Mouse (Mus musculus): ENCODE results near the gene Med14. TPM values are rescaled to one million over a fixed set of nuclear protein-coding genes. Genes with fewer than 3 reads are reported as not detected.

Med14 gene
- polyA plus RNA-seq, 1 experiment from 2014 or later = 14.3 TPM

DNA sequence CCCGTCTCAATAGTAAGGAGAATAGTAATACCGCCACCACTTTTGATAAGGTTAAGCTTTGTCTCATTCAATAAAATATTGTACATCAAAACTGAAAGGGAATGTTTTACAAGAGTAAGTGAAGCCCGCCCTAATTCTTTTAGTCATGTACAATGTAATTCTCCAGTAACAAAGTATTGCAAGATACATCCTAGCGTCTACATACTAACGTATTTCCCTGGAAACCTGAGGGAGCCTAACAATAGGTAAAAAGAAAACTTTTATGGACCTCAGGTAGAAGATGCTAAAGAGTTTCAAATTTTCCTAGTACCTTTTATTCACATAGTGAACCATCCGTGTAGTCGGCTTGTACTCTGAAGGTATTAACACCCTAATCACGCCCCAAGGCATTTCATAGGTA is 1.4 kb downstream of the Med14 start:
- H3K9me3 ChIP-seq = no peaks in the 10 kb centered on the region
- no peaks in the 10 kb centered on the region for H3K36me3 ChIP-seq (replicated peaks)
- WGBS = 22% methylated on average over 8 of the region's 8 CpGs
- H3K27me3 ChIP-seq (replicated peaks) = no peaks in the 10 kb centered on the region
- ATAC-seq (replicated peaks) = no peak
- H3K4me1 ChIP-seq = peaks cover 7% of the 10 kb centered on the region
- peak overlapping the region; percentile 76; the same call in 1 of the 2 replicates for H3K9ac ChIP-seq
- peak overlapping the region; percentile 65 for H3K4me3 ChIP-seq
- peak overlapping the region; percentile 48 for H3K4me2 ChIP-seq
- no peak overlapping the region for H3K27ac ChIP-seq

DNA sequence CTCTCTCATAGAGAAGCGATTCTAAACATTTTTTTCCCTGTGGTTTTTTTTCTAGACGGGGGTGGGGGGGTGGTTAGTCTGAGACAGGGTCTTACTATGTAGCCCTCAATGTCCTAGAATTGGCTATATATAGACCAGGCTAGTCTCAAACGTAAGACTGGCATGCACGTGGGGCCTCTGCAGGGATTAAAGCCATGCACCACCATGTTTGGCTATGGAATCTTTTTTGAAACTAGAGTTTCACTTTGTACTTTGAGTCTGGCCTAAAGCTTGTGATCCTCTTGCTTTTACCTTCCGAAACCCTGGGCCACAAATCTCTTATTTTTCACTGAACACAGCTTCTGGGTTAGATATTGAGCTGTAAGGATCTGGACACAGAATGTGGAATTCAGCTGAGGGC is 2.2 kb downstream of the Med14 start:
- H3K9me3 ChIP-seq = no peaks in the 10 kb centered on the region
- H3K27me3 ChIP-seq (replicated peaks) = no peaks in the 10 kb centered on the region
- WGBS = 48% methylated on average over 5 of the region's 5 CpGs
- peaks cover 7% of the 10 kb centered on the region for H3K4me1 ChIP-seq
- peak overlapping the region; percentile 48 for H3K4me2 ChIP-seq
- no peak overlapping the region for H3K27ac ChIP-seq
- H3K36me3 ChIP-seq (replicated peaks) = no peaks in the 10 kb centered on the region
- H3K4me3 ChIP-seq = peak overlapping the region; percentile 65; the same call in 1 of the 2 replicates
- no peak for ATAC-seq (replicated peaks)
- no peak overlapping the region for H3K9ac ChIP-seq

DNA sequence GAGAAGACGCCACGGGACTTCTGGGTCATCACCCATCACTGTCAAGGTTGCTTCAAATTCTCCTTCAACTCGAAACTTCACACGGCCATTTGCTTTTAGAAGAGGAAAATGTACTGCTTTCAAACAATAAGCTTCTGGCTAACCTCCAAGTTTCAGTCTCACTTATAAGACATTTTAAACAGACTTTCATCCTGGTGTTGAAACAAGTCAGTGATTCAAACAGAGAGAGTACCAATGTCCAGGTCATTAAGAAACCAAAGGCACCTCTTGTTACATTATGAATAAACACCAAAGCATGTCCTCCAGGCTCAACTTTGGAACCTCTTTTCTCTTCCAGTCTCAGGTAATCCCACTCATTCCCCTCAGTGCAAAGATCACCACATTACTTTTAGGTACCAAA is 14.0 kb downstream of the Med14 start:
- no peaks in the 10 kb centered on the region for H3K36me3 ChIP-seq (replicated peaks)
- no peak overlapping the region for H3K27ac ChIP-seq
- no peak overlapping the region for H3K4me3 ChIP-seq
- H3K4me1 ChIP-seq = no peaks in the 10 kb centered on the region
- no peaks in the 10 kb centered on the region for H3K9me3 ChIP-seq
- no peaks in the 10 kb centered on the region for H3K27me3 ChIP-seq (replicated peaks)
- no peak overlapping the region for H3K4me2 ChIP-seq
- no peak for ATAC-seq (replicated peaks)
- no peak overlapping the region for H3K9ac ChIP-seq
- 81% methylated on average over 4 of the region's 4 CpGs for WGBS

DNA sequence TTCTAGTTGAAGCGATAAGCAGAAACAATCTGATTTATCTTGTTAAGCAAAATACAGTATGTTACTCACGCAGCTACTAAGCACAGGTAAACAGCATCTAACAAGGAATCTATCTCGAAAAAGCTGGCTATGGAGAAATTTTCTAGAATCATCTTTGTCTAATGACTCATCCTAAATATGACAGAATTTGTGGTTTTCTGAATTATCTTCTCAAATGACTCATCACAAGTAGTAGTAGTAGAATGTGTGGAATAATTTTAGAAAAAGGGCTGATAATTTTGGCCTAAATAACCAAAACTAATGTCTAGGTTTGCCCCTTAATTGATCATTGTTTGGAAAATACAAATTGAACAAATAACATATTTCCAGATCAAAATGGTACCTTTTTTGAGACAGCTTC is 15.1 kb downstream of the Med14 start:
- Histone ChIP-seq H3K9ac (no peak overlapping the region), H3K36me3 (replicated peaks) (no peaks in the 10 kb centered on the region), H3K27me3 (replicated peaks) (no peaks in the 10 kb centered on the region), H3K4me2 (no peak overlapping the region), H3K27ac (no peak overlapping the region), H3K4me3 (no peak overlapping the region), H3K4me1 (no peaks in the 10 kb centered on the region), H3K9me3 (no peaks in the 10 kb centered on the region)
- ATAC-seq (replicated peaks) = no peak
- WGBS = 92% methylated on average over 3 of the region's 3 CpGs

DNA sequence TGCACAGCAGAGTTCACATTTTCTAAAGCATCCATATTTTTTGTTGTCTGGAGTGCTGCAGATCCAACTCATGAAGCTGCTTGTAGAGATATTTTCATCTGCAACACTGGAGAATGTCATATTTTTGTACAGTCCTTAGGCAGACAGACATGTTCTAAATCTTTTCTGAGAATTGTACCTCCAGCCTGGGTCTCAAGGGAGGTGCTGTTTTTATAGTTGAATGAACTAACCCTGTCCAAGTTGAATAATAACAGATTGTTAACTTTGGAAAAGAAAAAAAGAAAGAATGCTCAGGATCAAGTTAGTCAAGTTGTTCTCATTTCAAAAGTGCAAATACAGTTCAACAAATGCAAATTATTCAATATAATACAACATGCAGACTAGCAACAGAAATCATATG is 21.5 kb downstream of the Med14 start:
- no peaks in the 10 kb centered on the region for H3K9me3 ChIP-seq
- no peak overlapping the region for H3K27ac ChIP-seq
- ATAC-seq (replicated peaks) = no peak
- H3K4me2 ChIP-seq = no peak overlapping the region
- H3K9ac ChIP-seq = no peak overlapping the region
- H3K4me3 ChIP-seq = no peak overlapping the region
- no peaks in the 10 kb centered on the region for H3K4me1 ChIP-seq
- H3K27me3 ChIP-seq (replicated peaks) = no peaks in the 10 kb centered on the region
- H3K36me3 ChIP-seq (replicated peaks) = no peaks in the 10 kb centered on the region

DNA sequence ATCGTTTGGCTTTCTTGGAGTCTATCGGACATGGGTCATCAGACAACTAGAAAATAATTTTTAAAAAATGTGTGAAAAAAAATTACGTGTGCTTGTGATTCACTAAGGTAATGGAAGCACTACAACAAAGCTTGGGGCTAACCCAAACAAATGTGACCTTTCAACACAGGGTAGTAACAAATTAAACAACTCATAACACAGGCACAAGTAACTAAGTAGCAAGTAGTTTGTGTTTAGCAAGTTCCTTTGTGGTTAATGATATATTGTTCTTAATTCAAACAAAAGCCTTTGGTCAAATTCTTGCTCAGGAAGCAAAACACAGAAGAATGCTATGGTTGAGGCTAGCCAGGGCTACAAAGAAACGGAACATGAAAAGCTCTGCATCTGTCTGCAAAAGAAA is 45.8 kb downstream of the Med14 start:
- H3K4me2 ChIP-seq = no peak overlapping the region
- H3K9me3 ChIP-seq = no peaks in the 10 kb centered on the region
- 93% methylated on average over 4 of the region's 4 CpGs for whole genome bisulfite sequencing
- H3K27ac ChIP-seq = no peak overlapping the region
- no peak for ATAC-seq (replicated peaks)
- peaks cover 5% of the 10 kb centered on the region; the same call in 1 of the 2 replicates for H3K36me3 ChIP-seq (replicated peaks)
- H3K4me3 ChIP-seq = no peak overlapping the region
- H3K9ac ChIP-seq = no peak overlapping the region
- H3K4me1 ChIP-seq = no peaks in the 10 kb centered on the region
- no peaks in the 10 kb centered on the region for H3K27me3 ChIP-seq (replicated peaks)

DNA sequence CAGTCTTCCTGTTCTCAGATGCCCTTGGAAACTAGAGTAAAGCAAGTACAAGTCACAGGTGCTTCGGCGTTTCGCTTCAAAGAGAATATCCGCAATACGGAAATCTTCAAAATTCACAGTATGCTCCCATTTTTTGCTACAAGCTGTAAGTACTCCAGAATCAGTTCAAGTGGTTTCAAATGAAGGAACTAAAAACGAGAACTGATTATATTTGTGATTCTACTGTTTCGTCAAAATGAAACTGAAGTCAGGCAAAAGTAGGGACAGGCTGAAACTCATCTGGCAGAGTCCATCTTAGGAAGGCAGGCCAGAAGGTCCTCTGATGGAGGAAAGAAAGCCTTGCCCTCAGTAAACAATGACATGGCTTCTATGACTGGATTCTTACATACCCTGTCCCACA is 48.1 kb downstream of the Med14 start:
- Histone ChIP-seq H3K27ac (no peak overlapping the region), H3K4me1 (no peaks in the 10 kb centered on the region), H3K9ac (no peak overlapping the region), H3K36me3 (replicated peaks) (peaks cover 5% of the 10 kb centered on the region; the same call in 1 of the 2 replicates), H3K4me2 (no peak overlapping the region), H3K9me3 (no peaks in the 10 kb centered on the region), H3K27me3 (replicated peaks) (no peaks in the 10 kb centered on the region), H3K4me3 (no peak overlapping the region)
- WGBS = 93% methylated on average over 7 of the region's 7 CpGs
- ATAC-seq (replicated peaks) = no peak

DNA sequence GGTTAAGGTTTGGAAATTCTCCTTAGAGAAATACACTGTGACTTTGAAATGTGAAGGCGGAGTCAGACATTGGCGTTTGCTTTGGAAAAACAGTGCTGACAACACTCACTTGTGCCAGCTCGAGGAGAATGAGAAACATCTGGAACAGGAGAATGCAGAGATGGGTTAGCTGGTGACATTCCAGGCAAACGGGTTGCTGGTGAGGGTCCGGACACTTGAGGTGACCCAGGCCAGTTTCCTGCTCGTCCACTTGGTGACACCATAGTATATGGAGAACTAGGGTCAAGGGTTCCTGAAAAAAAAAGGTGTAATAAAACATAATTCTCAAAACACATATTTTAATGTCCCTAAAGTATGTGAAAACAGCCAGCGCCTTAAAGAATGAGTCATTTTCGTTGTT is 75.0 kb downstream of the Med14 start:
- Histone ChIP-seq H3K4me3 (no peak overlapping the region), H3K27me3 (replicated peaks) (no peaks in the 10 kb centered on the region), H3K9ac (no peak overlapping the region), H3K4me1 (no peaks in the 10 kb centered on the region), H3K9me3 (no peaks in the 10 kb centered on the region), H3K36me3 (replicated peaks) (peaks cover 3% of the 10 kb centered on the region; the same call in 1 of the 2 replicates), H3K27ac (no peak overlapping the region), H3K4me2 (no peak overlapping the region)
- no peak for ATAC-seq (replicated peaks)
- WGBS = 82% methylated on average over 8 of the region's 8 CpGs

DNA sequence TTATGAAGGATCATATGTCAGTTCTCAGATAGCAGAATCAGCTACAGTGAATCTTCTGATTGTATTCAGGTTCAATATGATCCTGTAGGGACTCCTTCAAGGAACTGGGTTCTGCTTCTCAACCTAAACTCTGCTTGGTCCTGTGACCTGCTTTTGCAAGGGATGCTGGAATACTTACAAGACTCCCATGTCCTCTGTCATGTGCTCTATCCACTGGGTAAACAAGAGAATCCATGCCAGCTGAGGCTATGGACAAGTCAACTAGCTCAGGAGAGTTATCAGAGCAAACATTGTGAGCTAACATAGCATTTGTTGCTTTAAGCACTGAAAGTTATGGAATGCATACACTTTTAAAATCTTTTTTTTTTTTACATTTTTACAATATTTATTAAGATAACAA is 75.8 kb downstream of the Med14 start:
- H3K4me1 ChIP-seq = no peaks in the 10 kb centered on the region
- no peaks in the 10 kb centered on the region for H3K27me3 ChIP-seq (replicated peaks)
- H3K36me3 ChIP-seq (replicated peaks) = peaks cover 3% of the 10 kb centered on the region; the same call in 1 of the 2 replicates
- H3K4me3 ChIP-seq = no peak overlapping the region
- H3K27ac ChIP-seq = no peak overlapping the region
- no peak overlapping the region for H3K4me2 ChIP-seq
- no peak overlapping the region for H3K9ac ChIP-seq
- H3K9me3 ChIP-seq = no peaks in the 10 kb centered on the region
- ATAC-seq (replicated peaks) = no peak

DNA sequence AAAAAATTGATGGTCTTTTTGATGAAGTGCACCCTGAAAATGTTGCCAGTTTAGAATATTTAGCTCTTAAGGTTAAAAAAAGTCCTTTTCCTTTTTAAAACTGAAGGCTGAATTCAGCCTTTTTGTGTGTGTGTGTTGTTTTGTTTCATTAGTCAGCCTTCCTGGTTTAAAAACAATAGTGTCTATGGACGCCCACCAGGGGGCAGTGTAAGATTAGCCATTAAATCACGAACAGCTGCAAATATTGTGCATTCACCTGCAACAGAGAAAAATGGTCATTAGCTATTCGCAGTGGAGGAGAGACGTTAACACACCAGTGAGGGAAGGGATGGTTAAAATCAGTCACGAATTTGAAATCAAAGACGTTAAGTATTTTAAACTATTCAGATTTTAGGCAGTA is 84.5 kb downstream of the Med14 start:
- H3K36me3 ChIP-seq (replicated peaks) = no peaks in the 10 kb centered on the region
- 29% methylated on average over 6 of the region's 6 CpGs for WGBS
- no peak overlapping the region for H3K4me2 ChIP-seq
- no peaks in the 10 kb centered on the region for H3K27me3 ChIP-seq (replicated peaks)
- peaks cover 5% of the 10 kb centered on the region; the same call in 1 of the 2 replicates for H3K4me1 ChIP-seq
- H3K27ac ChIP-seq = no peak overlapping the region
- H3K9me3 ChIP-seq = no peaks in the 10 kb centered on the region
- H3K4me3 ChIP-seq = no peak overlapping the region
- no peak for ATAC-seq (replicated peaks)
- no peak overlapping the region for H3K9ac ChIP-seq

DNA sequence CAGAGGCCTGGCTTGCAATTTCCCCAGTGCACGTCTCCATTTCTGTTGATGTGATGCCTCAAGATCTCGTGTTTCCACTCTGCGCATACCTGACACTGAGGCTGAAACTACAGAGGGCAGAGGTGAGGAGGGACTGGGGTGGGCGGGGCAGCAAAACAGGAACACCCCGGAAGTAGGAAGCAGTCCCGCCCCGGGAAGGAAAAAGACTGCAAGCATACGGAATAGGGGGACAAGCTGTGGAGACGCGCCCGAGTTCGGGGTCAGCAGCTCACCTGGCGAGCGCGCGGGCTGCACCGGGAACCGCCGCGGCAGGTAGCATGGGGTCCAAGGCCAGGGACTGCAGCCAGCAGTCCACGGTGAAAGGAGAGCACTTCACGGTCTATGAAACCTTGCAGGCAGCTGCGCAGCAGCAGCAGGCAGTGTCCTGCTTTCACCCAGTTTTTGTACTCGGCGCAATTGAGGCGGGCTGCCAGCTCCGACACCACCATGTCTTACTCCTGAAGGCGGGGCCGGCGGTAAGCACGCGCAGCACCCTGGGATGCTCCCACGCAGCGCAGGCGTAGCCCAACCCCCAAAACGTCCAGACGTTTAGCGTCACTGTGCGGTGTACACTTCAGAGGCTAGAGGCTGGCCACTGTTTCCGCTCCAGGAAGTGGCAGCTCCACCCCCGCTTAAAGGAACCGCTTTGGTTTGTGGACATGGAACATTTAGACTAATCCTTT is 88.7 kb downstream of the Med14 start, which contains the start of gene 1810030O07Rik:
1810030O07Rik (minus strand) TSS at position 615 of the 722 bp plus-strand sequence.
- WGBS = 11% methylated on average over 42 of the region's 42 CpGs
- Histone ChIP-seq H3K27me3 (replicated peaks) (no peaks in the 10 kb centered on the region), H3K4me1 (peaks cover 6% of the 10 kb centered on the region; the same call in 1 of the 2 replicates), H3K27ac (peak within 1 kb of the TSS; percentile 87), H3K4me3 (peak within 1 kb of the TSS; percentile 73), H3K4me2 (peak within 1 kb of the TSS; percentile 59), H3K9ac (peak within 1 kb of the TSS; percentile 77), H3K9me3 (no peaks in the 10 kb centered on the region), H3K36me3 (replicated peaks) (no peaks in the 10 kb centered on the region)
- ATAC-seq (replicated peaks) = peak; percentile 99

DNA sequence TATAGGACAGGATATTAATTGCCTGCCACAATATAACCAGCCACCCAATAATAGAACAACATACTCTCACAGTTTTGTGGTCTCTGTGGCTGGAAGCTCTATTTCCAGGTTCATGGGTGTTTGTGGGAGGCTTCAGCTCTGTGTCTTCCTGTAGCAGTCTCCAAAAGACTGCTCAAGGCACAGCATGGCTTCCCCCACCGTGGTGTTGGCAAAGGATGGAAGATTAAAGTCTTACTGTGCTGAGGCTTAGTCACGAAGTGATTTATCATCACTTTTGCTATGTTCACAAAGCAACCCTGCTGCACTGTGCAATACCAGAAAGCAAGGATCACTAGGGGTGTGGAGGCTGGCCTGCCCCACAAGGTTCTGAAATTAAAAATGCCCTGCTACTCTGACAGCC is 108.0 kb downstream of the Med14 start:
- Histone ChIP-seq H3K4me1 (no peaks in the 10 kb centered on the region), H3K9ac (no peak overlapping the region), H3K36me3 (replicated peaks) (no peaks in the 10 kb centered on the region; the same call in 1 of the 2 replicates), H3K27ac (no peak overlapping the region), H3K27me3 (replicated peaks) (no peaks in the 10 kb centered on the region), H3K4me2 (no peak overlapping the region), H3K9me3 (no peaks in the 10 kb centered on the region), H3K4me3 (no peak overlapping the region)
- WGBS = 59% methylated on average over 2 of the region's 2 CpGs
- ATAC-seq (replicated peaks) = no peak

DNA sequence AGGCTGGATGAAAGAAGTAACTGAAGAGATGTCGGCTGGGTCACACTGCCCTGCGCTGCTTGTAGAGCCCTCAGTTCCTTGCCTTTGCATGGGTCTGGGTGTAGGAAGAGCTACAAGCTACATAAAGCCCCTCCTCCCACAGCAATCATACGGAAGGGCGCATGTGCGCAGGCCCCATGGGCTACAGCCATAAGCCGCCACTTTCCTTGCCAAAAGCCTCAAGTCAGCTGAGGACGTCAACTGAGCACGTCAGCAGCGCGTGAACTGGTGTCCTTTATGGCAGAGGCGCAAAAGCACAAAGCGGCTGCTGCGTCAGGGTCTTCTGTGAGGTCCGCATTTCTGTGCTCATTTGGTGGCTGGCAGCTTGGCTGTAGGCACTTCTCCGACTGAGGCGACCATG is 110.0 kb downstream of the Med14 start:
- Histone ChIP-seq H3K36me3 (replicated peaks) (no peaks in the 10 kb centered on the region), H3K27ac (no peak overlapping the region), H3K4me1 (no peaks in the 10 kb centered on the region), H3K27me3 (replicated peaks) (no peaks in the 10 kb centered on the region), H3K9me3 (no peaks in the 10 kb centered on the region), H3K4me2 (no peak overlapping the region), H3K9ac (no peak overlapping the region), H3K4me3 (no peak overlapping the region)
- no peak for ATAC-seq (replicated peaks)
- WGBS = 88% methylated on average over 16 of the region's 16 CpGs
